Comparison of ENCODE assay signal across 16 mouse cellular contexts in the genomic region with DNA sequence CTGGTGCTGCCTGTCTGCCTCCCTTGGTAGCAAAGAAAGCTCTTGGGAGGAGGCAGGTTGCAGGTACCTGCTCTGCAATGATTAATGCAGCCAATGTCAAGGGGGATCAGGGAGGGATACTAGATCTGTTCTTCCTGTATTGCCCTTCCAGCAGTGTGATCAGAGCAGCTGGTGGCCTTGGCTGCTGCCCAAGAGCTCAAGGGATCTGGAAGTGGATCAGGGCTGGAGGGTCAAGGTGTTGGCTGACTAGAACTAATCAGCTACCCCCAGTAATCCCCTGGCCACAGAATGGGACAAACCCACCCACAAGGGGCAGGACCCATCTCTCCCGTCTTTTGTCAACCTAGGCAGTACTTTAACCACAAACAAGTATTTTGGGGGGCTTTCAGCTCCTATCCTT.
DNase-seq lines count a peak whose midpoint lies in the region; ATAC-seq and TF ChIP-seq lines count a peak whose summit lies in the region.
"Had no signal": no experiment of that assay in that cellular context is flagged by ENCODE, and none has a peak within 500 bp of the region (broad histone marks: within the 10 kb centered on the region; RNA-seq: fewer than 3 reads in every experiment).

No protein-coding gene starts in this region.

- peak; percentile 27 for DNase-seq in gastrocnemius, adult 2 months
- no peak for DNase-seq in gastrocnemius, postnatal 4 days (ENCODE audit: low spot score in 2 of 2)
- DNase-seq in kidney, postnatal 0 days (ENCODE audit: low spot score), result peak; percentile 4
- no peak for DNase-seq in kidney, adult 9 months
- DNase-seq in retina, postnatal 1 day, result peak; percentile 57
- no peak for DNase-seq in retina, embryonic 14.5 days (ENCODE audit: low spot score)
- no peak for DNase-seq in testis, postnatal 10 days (ENCODE audit: low spot score)
- no peak for DNase-seq in left cerebral cortex, postnatal 25 days (ENCODE audit: low spot score in 2 of 2)
- DNase-seq: B cell, adult 2 months; cerebellum, adult 11 months; right cerebral cortex, postnatal 25 days; thymus, adult 2 months had no signal

- H3K4me2 ChIP-seq in kidney, postnatal 0 days (ENCODE audit: low read length), result no peak overlapping the region
- H3K4me2 ChIP-seq: forebrain, embryonic 15.5 days; lung, embryonic 15.5 days had no signal

- no peak for TF ChIP-seq CTCF in gastrocnemius, adult 2 months (IDR thresholded peaks at IDR 0.05)
- TF ChIP-seq CTCF in kidney, postnatal 0 days (IDR thresholded peaks at IDR 0.05; ENCODE audit: low read depth), result no peak

- intact Hi-C loops in gastrocnemius, adult 2 months (cut with DNase I), result no loop called here
- intact Hi-C loops in left cerebral cortex, postnatal 25 days (cut with DNase I), result no loop called here

- no peak overlapping the region for H3K4me3 ChIP-seq in gastrocnemius, adult 2 months
- H3K4me3 ChIP-seq in kidney, postnatal 0 days (replicated peaks; ENCODE audit: low read depth, low read length), result no peak overlapping the region
- H3K4me3 ChIP-seq: forebrain, embryonic 15.5 days; layer of hippocampus, adult 2 months; lung, embryonic 15.5 days had no signal

- H3K27ac ChIP-seq in gastrocnemius, adult 2 months, result no peak overlapping the region
- H3K27ac ChIP-seq in kidney, postnatal 0 days, result no peak overlapping the region
- H3K27ac ChIP-seq: forebrain, embryonic 15.5 days; layer of hippocampus, adult 2 months; lung, embryonic 15.5 days had no signal

- H3K36me3 ChIP-seq in kidney, postnatal 0 days (ENCODE audit: insufficient read depth, low read length), result no peaks in the 10 kb centered on the region
- H3K36me3 ChIP-seq: forebrain, embryonic 15.5 days; lung, embryonic 15.5 days had no signal

- no peaks in the 10 kb centered on the region for H3K4me1 ChIP-seq in kidney, postnatal 0 days (replicated peaks; ENCODE audit: insufficient read depth, low read length)
- H3K4me1 ChIP-seq: forebrain, embryonic 15.5 days; lung, embryonic 15.5 days had no signal

- no peak for ATAC-seq in kidney, postnatal 0 days (replicated peaks; ENCODE audit: low FRiP score, low read depth)
- ATAC-seq: forebrain, embryonic 15.5 days; inflammation-experienced regulatory T-cells, adult 6 months had no signal

- no peak overlapping the region for H3K9ac ChIP-seq in kidney, postnatal 0 days (ENCODE audit: low read depth, low read length)
- H3K9ac ChIP-seq: forebrain, embryonic 15.5 days; lung, embryonic 15.5 days had no signal

- 70% methylated on average over 1 of the region's 1 CpGs for WGBS in kidney, postnatal 0 days

- no peaks in the 10 kb centered on the region for H3K9me3 ChIP-seq in kidney, postnatal 0 days (replicated peaks; ENCODE audit: low read length)
- H3K9me3 ChIP-seq: forebrain, embryonic 15.5 days; lung, embryonic 15.5 days had no signal

- H3K27me3 ChIP-seq in kidney, postnatal 0 days (ENCODE audit: insufficient read depth, low read length), result no peaks in the 10 kb centered on the region
- H3K27me3 ChIP-seq: forebrain, embryonic 15.5 days; lung, embryonic 15.5 days had no signal

Comparison
In these comparisons a context has a peak if more than half of its experiments do, and no peak if none do; other contexts are left out.
1. DNase-seq: peak in gastrocnemius, adult 2 months (single experiment), kidney, postnatal 0 days (single experiment) and retina, postnatal 1 day (single experiment); none in gastrocnemius, postnatal 4 days (0 of 2), kidney, adult 9 months (single experiment), retina, embryonic 14.5 days (single experiment), testis, postnatal 10 days (single experiment) and left cerebral cortex, postnatal 25 days (0 of 2).